8 mouse cellular contexts compared by ENCODE assay signal in genomic region chr1:192137291-192137925, GRCm38 (mm10). TPM values are rescaled to one million over a fixed set of nuclear protein-coding genes. Genes with fewer than 3 reads are reported as not detected.
DNase-seq lines count a peak whose midpoint lies in the region; ATAC-seq and TF ChIP-seq lines count a peak whose summit lies in the region.

No protein-coding gene starts in this region.

- no peaks in the 10 kb centered on the region for H3K9me3 ChIP-seq in kidney, embryonic 15.5 days (replicated peaks)
- H3K9me3 ChIP-seq in G1E (replicated peaks) = no peaks in the 10 kb centered on the region
- H3K9me3 ChIP-seq in hindbrain, embryonic 16.5 days (ENCODE audit: control insufficient read depth, low read length) = no peaks in the 10 kb centered on the region

- peaks cover 17% of the 10 kb centered on the region for H3K4me1 ChIP-seq in kidney, embryonic 15.5 days
- peaks cover 39% of the 10 kb centered on the region for H3K4me1 ChIP-seq in G1E (ENCODE audit: insufficient read depth, low read depth, low read length)
- peaks cover 14% of the 10 kb centered on the region for H3K4me1 ChIP-seq in hindbrain, embryonic 16.5 days (ENCODE audit: control insufficient read depth, insufficient read depth, low read depth, low read length)

- H3K36me3 ChIP-seq in kidney, embryonic 15.5 days = peaks cover 4% of the 10 kb centered on the region; the same call in 1 of the 2 replicates
- peaks cover 15% of the 10 kb centered on the region for H3K36me3 ChIP-seq in G1E (replicated peaks)
- H3K36me3 ChIP-seq in hindbrain, embryonic 16.5 days (ENCODE audit: control insufficient read depth, insufficient read depth, low read length) = peaks cover 3% of the 10 kb centered on the region; the same call in 1 of the 2 replicates

- H3K4me3 ChIP-seq in kidney, embryonic 15.5 days (replicated peaks) = peak overlapping the region; percentile 87
- H3K4me3 ChIP-seq in G1E (ENCODE audit: low read depth, low read length) = peak overlapping the region; percentile 90
- peak overlapping the region; percentile 94 for H3K4me3 ChIP-seq in hindbrain, embryonic 16.5 days (ENCODE audit: low read length)

- H3K27ac ChIP-seq in kidney, embryonic 15.5 days = peak overlapping the region; percentile 98
- H3K27ac ChIP-seq in hindbrain, embryonic 16.5 days (ENCODE audit: low read depth, low read length) = peak overlapping the region; percentile 99

- ATAC-seq in kidney, embryonic 15.5 days (replicated peaks; ENCODE audit: low FRiP score) = peak; percentile 17; the same call in 1 of the 2 replicates
- no peak for ATAC-seq in G1E (ENCODE audit: extremely low read depth, insufficient number of reproducible peaks, low FRiP score, poor library complexity, severe bottlenecking)
- ATAC-seq in hindbrain, embryonic 16.5 days = peak; percentile 38
- no peak for ATAC-seq in megakaryocyte progenitor cell, adult 5-6 weeks (replicated peaks; ENCODE audit: poor library complexity)

- TF ChIP-seq CTCF in G1E (IDR thresholded peaks at IDR 0.05; ENCODE audit: low read depth, low read length) = no peak

- H3K27me3 ChIP-seq in kidney, embryonic 15.5 days = no peaks in the 10 kb centered on the region
- no peaks in the 10 kb centered on the region for H3K27me3 ChIP-seq in G1E (ENCODE audit: insufficient read depth, low read length)
- no peaks in the 10 kb centered on the region for H3K27me3 ChIP-seq in hindbrain, embryonic 16.5 days (replicated peaks; ENCODE audit: control insufficient read depth, insufficient read depth, low read length)

- H3K9ac ChIP-seq in kidney, embryonic 15.5 days = peak overlapping the region; percentile 94
- peak overlapping the region; percentile 99 for H3K9ac ChIP-seq in hindbrain, embryonic 16.5 days (ENCODE audit: low read depth, low read length)

- no peak for DNase-seq in kidney, adult 11 months
- DNase-seq in G1E (ENCODE audit: low spot score) = peak; percentile 50
- DNase-seq in c-Kit-negative CD71-positive TER-119-positive erythroid progenitor cells, embryonic 14.5 days (ENCODE audit: low read depth, low spot score) = peak; percentile 9
- DNase-seq in lung, postnatal 36 days = peak; percentile 21
- DNase-seq in embryo, embryonic 11 days = no peak

- 0% methylated on average over 26 of the region's 61 CpGs for WGBS in kidney, embryonic 15.5 days
- WGBS in hindbrain, embryonic 16.5 days = 0% methylated on average over 11 of the region's 61 CpGs

- H3K4me2 ChIP-seq in kidney, embryonic 15.5 days = peak overlapping the region; percentile 98
- peak overlapping the region; percentile 63 for H3K4me2 ChIP-seq in hindbrain, embryonic 16.5 days (ENCODE audit: low read length)

RNA-seq across cellular contexts. Expression of gene Rcor3, which starts 0.5 kb away (rescaled TPM):
- polyA plus RNA-seq in kidney, embryonic 15.5 days (2015; fragmentation: Nextera tagmentation; extraction: Ambion mirVana) = 24.8 and 25.4 TPM in 2 replicates
- total RNA-seq in G1E (2014; fragmentation: Nextera tagmentation) (73.9 and 74.8 TPM in 2 replicates), G1E (2017) (39.4 and 41.1 TPM in 2 replicates)
- polyA plus RNA-seq in G1E (2012) = 22.7 and 24.2 TPM in 2 replicates
- 40.8 and 42.1 TPM in 2 replicates for polyA plus RNA-seq in hindbrain, embryonic 16.5 days (2015; fragmentation: Nextera tagmentation; extraction: Ambion mirVana)
- total RNA-seq in megakaryocyte progenitor cell, adult 5-6 weeks (2015) = 22.7 and 23.4 TPM in 2 replicates
- total RNA-seq in megakaryocyte progenitor cell, adult 5-6 weeks (2017) = 13.5 and 14.8 TPM in 2 replicates

RNA-seq across cellular contexts. Expression of gene Traf5, which starts 45.0 kb away (rescaled TPM):
- polyA plus RNA-seq in kidney, embryonic 15.5 days (2015; fragmentation: Nextera tagmentation; extraction: Ambion mirVana) = 20.0 and 20.8 TPM in 2 replicates
- total RNA-seq in G1E (2014; fragmentation: Nextera tagmentation) (3.5 and 6.8 TPM in 2 replicates), G1E (2017) (3.5 and 4.7 TPM in 2 replicates)
- 1.1 and 1.6 TPM in 2 replicates for polyA plus RNA-seq in G1E (2012)
- 2.2 and 2.5 TPM in 2 replicates for polyA plus RNA-seq in hindbrain, embryonic 16.5 days (2015; fragmentation: Nextera tagmentation; extraction: Ambion mirVana)
- 4.1 and 4.5 TPM in 2 replicates for total RNA-seq in megakaryocyte progenitor cell, adult 5-6 weeks (2015)
- 2.7 and 2.8 TPM in 2 replicates for total RNA-seq in megakaryocyte progenitor cell, adult 5-6 weeks (2017)

RNA-seq across cellular contexts. Expression of gene Kcnh1, which starts 53.2 kb away (rescaled TPM):
- 1.3 and 1.5 TPM in 2 replicates for polyA plus RNA-seq in kidney, embryonic 15.5 days (2015; fragmentation: Nextera tagmentation; extraction: Ambion mirVana)
- total RNA-seq in G1E (2014; fragmentation: Nextera tagmentation) (not detected in 2 replicates), G1E (2017) (0.05 and 0.06 TPM in 2 replicates)
- polyA plus RNA-seq in G1E (2012) = not detected in 2 replicates
- polyA plus RNA-seq in hindbrain, embryonic 16.5 days (2015; fragmentation: Nextera tagmentation; extraction: Ambion mirVana) = 3.5 and 3.7 TPM in 2 replicates
- not detected in 2 replicates for total RNA-seq in megakaryocyte progenitor cell, adult 5-6 weeks (2015)
- not detected in 2 replicates for total RNA-seq in megakaryocyte progenitor cell, adult 5-6 weeks (2017)

Comparison
In these comparisons a context has a peak if more than half of its experiments do, and no peak if none do; other contexts are left out.
1. ATAC-seq: peak in kidney, embryonic 15.5 days (single experiment) and hindbrain, embryonic 16.5 days (single experiment); none in G1E (single experiment) and megakaryocyte progenitor cell, adult 5-6 weeks (single experiment).
2. DNase-seq: peak in G1E (single experiment), c-Kit-negative CD71-positive TER-119-positive erythroid progenitor cells, embryonic 14.5 days (single experiment) and lung, postnatal 36 days (single experiment); none in kidney, adult 11 months (single experiment) and embryo, embryonic 11 days (single experiment).
3. Peak in every context shown above with its lines, with median percentiles within 50 percentile points of each other: H3K4me3 ChIP-seq.